Mouse (Mus musculus) lung, postnatal 0 days (tissue): ENCODE data around the gene P3h3.

Source experiments
- CTCF ChIP-seq: IDR thresholded peaks from 2 replicates; pipeline ENCODE4 v1.5.1; 2016; ENCODE audit warnings: antibody characterized with exemption, mild to moderate bottlenecking
- EP300 ChIP-seq: IDR thresholded peaks from 2 replicates; pipeline ENCODE4 v1.6.1; 2016; ENCODE audit warnings: antibody characterized with exemption, mild to moderate bottlenecking, control low read depth

DNA sequence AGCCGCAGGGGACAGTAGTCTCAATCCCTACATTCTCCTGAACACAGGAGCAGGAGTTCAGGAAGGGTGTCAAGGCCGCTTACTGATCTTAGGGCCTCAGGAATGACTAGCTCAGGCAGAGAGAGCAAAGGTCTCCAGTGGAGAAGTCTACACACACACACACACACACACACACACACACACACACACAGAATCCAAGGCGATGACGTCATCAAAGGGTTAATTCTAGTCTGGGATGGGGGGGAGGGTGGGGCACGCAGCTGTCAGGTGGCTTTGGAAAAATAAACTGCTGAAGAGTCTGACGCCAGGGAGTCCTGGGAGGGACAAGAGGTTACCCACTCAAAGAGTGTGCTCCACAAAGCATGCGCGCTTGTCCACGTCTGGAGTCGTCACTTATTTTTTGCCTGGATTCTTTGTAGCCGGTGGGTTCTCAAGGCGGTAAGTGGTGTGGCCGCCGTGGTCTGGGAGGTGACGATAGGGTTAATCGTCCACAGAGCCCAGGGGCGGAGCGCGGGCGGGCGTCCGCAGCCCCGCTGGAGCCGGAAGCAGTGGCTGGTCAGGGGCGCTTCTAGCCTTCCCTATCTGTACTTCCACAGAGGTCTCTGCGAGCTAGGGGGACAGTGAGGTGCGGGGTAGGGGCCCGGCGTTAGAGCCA lies 49.1 kb downstream of the P3h3 start, which contains the start of gene Spsb2:
- TF ChIP-seq CTCF (no peak), EP300 (no peak; the same call in 1 of the 2 replicates)
